Mouse (Mus musculus) neutrophil, adult 5-6 weeks (primary cell): ENCODE results near the gene Ggt5. TPM values are rescaled to one million over a fixed set of nuclear protein-coding genes. Genes with fewer than 3 reads are reported as not detected.
"Not testable (repeated sequence)": the region's sequence is repeated elsewhere in the genome, so short reads cannot be mapped to it uniquely, and the experiment has no call there.

Source experiments
- ATAC-seq: fragments of 151-379, 151-347 bp; 2 replicates; pipeline ENCODE4 v1.8.0; 2017; ENCODE audit warnings: mild to moderate bottlenecking, moderate TSS enrichment; ENCODE audit not compliant: insufficient number of reproducible peaks, poor library complexity, low FRiP score, severe bottlenecking; ENCODE audit errors: extremely low read depth
- total RNA-seq: library from RNA; stranded (forward); fragments of 200-1000 nt; gene quantifications from 2 replicates; pipeline ENCODE4 v1.2.3, GENCODE M21; 2017

Gene Ggt5
- total RNA-seq, 1 experiment from 2014 or later = 40.3 TPM

GRCm38 (mm10) chr10:75566321-75566720 lies 22.8 kb upstream of the Ggt5 start:
- no peak for ATAC-seq

- not testable (repeated sequence) for ATAC-seq
These were observed 22.4 kb upstream of the Ggt5 start for GRCm38 (mm10) chr10:75566765-75567164.

DNA sequence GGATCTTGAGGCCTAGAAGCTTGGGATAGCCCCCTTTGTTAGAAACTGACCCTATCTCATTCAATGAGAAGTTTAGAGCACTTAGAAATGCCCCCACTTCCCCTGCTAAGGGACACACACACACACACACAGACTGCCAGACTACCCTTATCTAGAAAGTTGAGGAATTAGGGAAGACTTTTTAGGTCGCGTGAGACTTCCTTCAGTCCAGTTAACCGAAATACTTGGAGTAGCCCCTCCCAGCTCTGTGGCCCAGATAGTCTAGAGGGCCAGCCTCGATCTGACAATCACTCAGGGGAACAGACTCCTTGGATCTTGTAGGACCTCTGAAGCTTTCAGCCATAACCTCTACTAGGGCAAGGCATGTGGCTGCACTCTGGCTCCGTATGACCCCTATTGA lies 21.1 kb upstream of the Ggt5 start:
- no peak for ATAC-seq

- ATAC-seq = no peak
These were observed 20.7 kb upstream of the Ggt5 start for GRCm38 (mm10) chr10:75568441-75568840.

- ATAC-seq = no peak
These were observed 20.3 kb upstream of the Ggt5 start for GRCm38 (mm10) chr10:75568851-75569250.

DNA sequence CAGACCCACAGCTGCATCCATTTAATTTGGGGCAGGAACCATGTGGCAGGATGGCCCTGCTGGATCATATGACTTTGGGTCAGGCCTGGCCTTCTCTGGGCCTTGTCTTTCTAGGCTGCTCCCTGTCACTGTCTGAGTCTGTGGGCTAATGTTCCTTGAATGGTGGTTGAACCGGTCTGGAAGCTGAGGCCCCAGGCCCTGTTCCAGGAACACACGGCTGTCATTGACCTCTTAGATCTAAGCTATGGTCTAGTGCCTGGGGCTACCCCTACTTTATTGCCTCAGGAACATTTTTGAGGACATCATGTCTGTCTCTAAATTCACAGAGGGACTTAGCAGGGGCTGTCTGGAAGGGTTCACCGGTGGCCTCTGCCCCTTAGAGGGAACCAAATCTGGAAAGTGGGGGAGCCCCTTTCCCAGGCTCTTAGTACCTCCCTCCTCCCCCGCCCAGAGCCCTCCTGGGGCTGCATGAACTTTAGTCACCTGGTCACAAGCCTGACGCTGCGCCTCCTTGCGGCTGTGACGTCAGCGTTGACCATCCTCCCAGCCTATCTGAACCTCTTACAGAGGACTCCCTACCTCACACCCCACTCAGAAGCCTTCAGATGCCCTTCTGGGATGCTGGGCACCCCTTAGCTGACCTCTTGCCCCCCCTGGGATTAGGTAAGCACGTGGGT lies 18.0 kb upstream of the Ggt5 start:
- no peak for ATAC-seq

DNA sequence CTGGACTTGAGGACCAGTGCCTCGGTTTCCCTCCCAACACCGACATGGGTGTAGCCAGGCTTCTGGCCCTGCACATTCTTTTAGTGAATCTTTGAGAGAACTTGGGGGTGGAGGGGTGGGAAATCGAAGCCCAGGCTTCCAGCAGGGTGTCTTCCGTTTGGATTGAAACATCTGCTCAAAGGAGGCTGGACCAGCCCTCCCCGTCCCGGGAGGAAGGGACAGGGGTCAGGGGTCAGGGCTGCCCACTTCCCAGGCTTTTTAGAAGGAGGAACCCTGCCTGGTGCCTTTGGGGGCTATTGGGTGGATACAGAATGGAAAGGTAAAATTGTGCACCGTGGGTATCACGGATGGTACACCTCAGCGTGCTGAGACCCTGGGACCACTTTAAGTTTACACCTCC lies 17.2 kb upstream of the Ggt5 start:
- no peak for ATAC-seq

GRCm38 (mm10) chr10:75573181-75573580 lies 16.0 kb upstream of the Ggt5 start:
- no peak for ATAC-seq

GRCm38 (mm10) chr10:75573965-75574364 lies 15.2 kb upstream of the Ggt5 start:
- ATAC-seq = no peak

DNA sequence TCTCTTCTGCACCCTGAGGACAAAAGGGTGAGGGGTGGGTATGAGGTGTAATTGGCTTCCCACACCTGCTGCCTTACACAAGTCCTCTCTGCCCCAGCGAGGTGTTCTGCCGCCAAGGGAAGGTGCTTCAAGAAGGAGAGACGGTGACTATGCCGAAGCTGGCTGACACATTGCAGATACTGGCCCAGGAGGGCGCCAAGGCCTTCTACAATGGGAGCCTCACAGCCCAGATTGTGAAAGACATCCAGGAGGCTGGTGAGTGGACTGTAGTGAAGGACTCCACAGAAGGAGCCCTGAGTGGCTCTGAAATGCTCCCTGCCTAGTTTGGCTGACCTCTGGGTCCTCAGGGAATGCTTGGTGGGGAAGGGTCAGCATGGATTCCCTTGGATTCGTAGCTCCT lies 10.0 kb upstream of the Ggt5 start:
- ATAC-seq = no peak

GRCm38 (mm10) chr10:75585876-75586552 lies 3.1 kb upstream of the Ggt5 start:
- ATAC-seq = peak; percentile 72

GRCm38 (mm10) chr10:75586553-75586879 lies 2.6 kb upstream of the Ggt5 start:
- ATAC-seq = no peak

DNA sequence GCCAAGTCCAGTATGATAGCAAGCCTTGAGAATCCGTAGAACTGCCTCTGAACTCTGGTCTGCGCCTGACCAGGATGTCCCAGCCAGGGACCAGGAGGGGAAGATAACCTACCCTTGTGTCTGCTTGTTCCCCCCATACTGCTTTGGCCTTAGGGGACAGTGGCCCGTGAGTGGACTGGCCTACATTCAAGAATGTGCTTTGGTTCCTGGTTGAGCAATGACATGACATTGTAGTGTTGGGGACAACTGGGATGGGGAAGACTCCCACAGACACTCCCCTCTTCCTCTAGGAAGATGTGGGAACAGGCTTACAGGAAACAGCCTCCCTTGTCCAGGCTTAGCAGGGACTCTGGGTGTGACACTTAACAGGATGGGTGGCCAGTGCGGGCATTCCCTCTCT lies 1.4 kb upstream of the Ggt5 start:
- no peak for ATAC-seq

GRCm38 (mm10) chr10:75588336-75588735 lies 804 bp upstream of the Ggt5 start:
- ATAC-seq = no peak

DNA sequence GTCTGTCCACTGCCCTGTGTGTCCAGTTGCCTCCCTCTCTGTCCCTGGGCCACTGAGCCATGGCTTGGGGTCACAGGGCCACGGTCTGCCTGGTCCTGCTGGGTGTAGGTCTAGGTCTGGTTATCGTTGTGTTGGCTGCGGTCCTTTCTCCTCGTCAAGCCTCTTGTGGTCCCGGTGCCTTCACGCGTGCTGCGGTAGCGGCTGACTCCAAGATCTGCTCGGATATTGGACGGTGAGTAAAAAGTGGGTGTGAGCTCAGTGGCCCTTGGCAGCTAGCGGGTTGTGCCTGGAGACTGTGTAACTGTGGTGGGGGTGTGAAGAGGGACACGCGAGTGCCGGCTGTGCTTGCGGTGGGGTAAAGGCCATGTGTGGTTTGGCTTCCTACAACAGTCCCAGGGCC lies 511 bp downstream of the Ggt5 start:
- peak; percentile 13; the same call in 1 of the 2 replicates for ATAC-seq

- peak; percentile 89 for ATAC-seq
These were observed 2.2 kb downstream of the Ggt5 start for GRCm38 (mm10) chr10:75591211-75591894.

GRCm38 (mm10) chr10:75592585-75592984 lies 3.4 kb downstream of the Ggt5 start:
- ATAC-seq = no peak

- no peak for ATAC-seq
These were observed 6.8 kb downstream of the Ggt5 start for GRCm38 (mm10) chr10:75595981-75596380.

GRCm38 (mm10) chr10:75600189-75600730 lies 11.1 kb downstream of the Ggt5 start:
- no peak for ATAC-seq
